17 mouse cellular contexts compared by ENCODE assay signal in genomic region chr19:32183005-32183404, GRCm38 (mm10).
A peak's percentile ranks its signal among the peaks of the same experiment; 100 is the strongest.
DNase-seq lines count a peak whose midpoint lies in the region; ATAC-seq and TF ChIP-seq lines count a peak whose summit lies in the region.
"Had no signal": no experiment of that assay in that cellular context is flagged by ENCODE, and none has a peak within 500 bp of the region (broad histone marks: within the 10 kb centered on the region; RNA-seq: fewer than 3 reads in every experiment).

No protein-coding gene starts in this region.

- no peak for TF ChIP-seq CTCF in kidney, postnatal 0 days (IDR thresholded peaks at IDR 0.05; ENCODE audit: low read depth)
- TF ChIP-seq CTCF in MEL (IDR thresholded peaks at IDR 0.05 in 2 of 3, conservative IDR thresholded peaks at IDR 0.05 in 1 of 3; ENCODE audit: control insufficient read depth in 1 of 3, insufficient read depth in 1 of 3, low read depth in 2 of 3, low read length in 3 of 3, poor library complexity in 1 of 3, severe bottlenecking in 1 of 3) = no peak
- no peak for TF ChIP-seq CTCF in liver, postnatal 0 days (IDR thresholded peaks at IDR 0.05; ENCODE audit: low read depth)

- ATAC-seq in kidney, postnatal 0 days (replicated peaks; ENCODE audit: low FRiP score, low read depth) = no peak
- ATAC-seq in liver, postnatal 0 days = no peak
- ATAC-seq in megakaryocyte-erythroid progenitor cell, adult 5-6 weeks (replicated peaks; ENCODE audit: low FRiP score, low TSS enrichment, poor library complexity, severe bottlenecking) = no peak
- ATAC-seq: activated CD4-positive, CD25-positive, alpha-beta regulatory T cell, adult 4 months; midbrain, embryonic 13.5 days had no signal

- WGBS in heart, embryonic 10.5 days = 86% methylated on average over 4 of the region's 4 CpGs
- 90% methylated on average over 4 of the region's 4 CpGs for WGBS in kidney, postnatal 0 days
- 66% methylated on average over 4 of the region's 4 CpGs for WGBS in liver, postnatal 0 days (ENCODE audit: insufficient replicate concordance)

- TF ChIP-seq EP300 in MEL (IDR thresholded peaks at IDR 0.05; ENCODE audit: low read depth in 1 of 2, low read length in 2 of 2) = no peak
- no peak for TF ChIP-seq EP300 in liver, postnatal 0 days (IDR thresholded peaks at IDR 0.05; ENCODE audit: low read depth)

- DNase-seq in heart, embryonic 10.5 days (ENCODE audit: low spot score) = no peak
- no peak for DNase-seq in heart, postnatal 25 days (ENCODE audit: low spot score)
- no peak for DNase-seq in kidney, postnatal 0 days (ENCODE audit: low spot score)
- DNase-seq in kidney, adult 9 months = no peak
- DNase-seq in MEL (ENCODE audit: low read depth, low spot score) = peak; percentile 37
- DNase-seq in liver, postnatal 0 days = no peak
- DNase-seq in thymus, postnatal 4 days = no peak
- DNase-seq: cerebellum, postnatal 10 days; layer of hippocampus, postnatal 36 days; lung, postnatal 10 days; thymus, postnatal 14 days had no signal

- no peak overlapping the region for H3K9ac ChIP-seq in kidney, postnatal 0 days (ENCODE audit: low read depth, low read length)
- H3K9ac ChIP-seq in MEL (ENCODE audit: control insufficient read depth, low read depth, low read length, poor library complexity, severe bottlenecking) = no peak overlapping the region
- H3K9ac ChIP-seq in liver, postnatal 0 days (replicated peaks) = no peak overlapping the region
- H3K9ac ChIP-seq: embryonic facial prominence, embryonic 12.5 days; limb, embryonic 12.5 days; midbrain, embryonic 13.5 days; neural tube, embryonic 12.5 days had no signal

- intact Hi-C loops in heart, postnatal 25 days (cut with DNase I) = loop anchor here (5.0 kb wide), 1 partner anchor 119 kb away; no protein-coding TSS in a partner anchor

- no peak for TF ChIP-seq POLR2A in MEL (IDR thresholded peaks at IDR 0.05; ENCODE audit: control insufficient read depth in 1 of 2, insufficient read depth in 1 of 2, low read depth in 1 of 2, low read length in 2 of 2, poor library complexity in 1 of 2)

- H3K9me3 ChIP-seq in heart, embryonic 10.5 days = no peaks in the 10 kb centered on the region
- no peaks in the 10 kb centered on the region for H3K9me3 ChIP-seq in kidney, postnatal 0 days (replicated peaks; ENCODE audit: low read length)
- H3K9me3 ChIP-seq in MEL (replicated peaks; ENCODE audit: insufficient read depth, low read length) = no peaks in the 10 kb centered on the region
- H3K9me3 ChIP-seq in liver, postnatal 0 days (ENCODE audit: low read length) = no peaks in the 10 kb centered on the region
- H3K9me3 ChIP-seq: embryonic facial prominence, embryonic 12.5 days; limb, embryonic 12.5 days; midbrain, embryonic 13.5 days; neural tube, embryonic 12.5 days had no signal

- H3K4me1 ChIP-seq in heart, embryonic 10.5 days = peaks cover 71% of the 10 kb centered on the region
- H3K4me1 ChIP-seq in kidney, postnatal 0 days (replicated peaks; ENCODE audit: insufficient read depth, low read length) = peaks cover 41% of the 10 kb centered on the region
- H3K4me1 ChIP-seq in MEL (ENCODE audit: control insufficient read depth in 1 of 2, insufficient read depth in 2 of 2, low read length in 2 of 2) = peaks cover 26 to 47% of the 10 kb centered on the region in 2 experiments
- peaks cover 77% of the 10 kb centered on the region for H3K4me1 ChIP-seq in liver, postnatal 0 days (ENCODE audit: insufficient read depth)
- H3K4me1 ChIP-seq: limb, embryonic 12.5 days; midbrain, embryonic 13.5 days; neural tube, embryonic 12.5 days had no signal

- no peak for TF ChIP-seq RAD21 in MEL (IDR thresholded peaks at IDR 0.05; ENCODE audit: low read depth, low read length)

- H3K4me3 ChIP-seq in heart, embryonic 10.5 days = no peak overlapping the region
- no peak overlapping the region for H3K4me3 ChIP-seq in kidney, postnatal 0 days (replicated peaks; ENCODE audit: low read depth, low read length)
- no peak overlapping the region for H3K4me3 ChIP-seq in MEL (ENCODE audit: control insufficient read depth in 1 of 2, insufficient read depth in 1 of 2, low read depth in 2 of 2, low read length in 2 of 2)
- no peak overlapping the region for H3K4me3 ChIP-seq in liver, postnatal 0 days (ENCODE audit: low read depth, low read length)
- H3K4me3 ChIP-seq: embryonic facial prominence, embryonic 12.5 days; limb, embryonic 12.5 days; midbrain, embryonic 13.5 days; neural tube, embryonic 12.5 days had no signal

- no peaks in the 10 kb centered on the region for H3K27me3 ChIP-seq in heart, embryonic 10.5 days (ENCODE audit: insufficient read depth, poor library complexity, severe bottlenecking)
- no peaks in the 10 kb centered on the region for H3K27me3 ChIP-seq in kidney, postnatal 0 days (ENCODE audit: insufficient read depth, low read length)
- no peaks in the 10 kb centered on the region for H3K27me3 ChIP-seq in MEL (ENCODE audit: control insufficient read depth in 1 of 2, insufficient read depth in 2 of 2, low read length in 2 of 2)
- no peaks in the 10 kb centered on the region for H3K27me3 ChIP-seq in liver, postnatal 0 days (ENCODE audit: insufficient read depth, low read length)
- H3K27me3 ChIP-seq: embryonic facial prominence, embryonic 12.5 days; limb, embryonic 12.5 days; midbrain, embryonic 13.5 days; neural tube, embryonic 12.5 days had no signal

- peak overlapping the region; percentile 91; the same call in 1 of the 2 replicates for H3K27ac ChIP-seq in heart, embryonic 10.5 days
- H3K27ac ChIP-seq in kidney, postnatal 0 days = peak overlapping the region; percentile 85
- no peak overlapping the region for H3K27ac ChIP-seq in MEL (ENCODE audit: control insufficient read depth, low read depth, low read length)
- H3K27ac ChIP-seq in liver, postnatal 0 days (ENCODE audit: low read depth) = peak overlapping the region; percentile 94
- H3K27ac ChIP-seq: embryonic facial prominence, embryonic 12.5 days; limb, embryonic 12.5 days; midbrain, embryonic 13.5 days; neural tube, embryonic 12.5 days had no signal

- H3K4me2 ChIP-seq in kidney, postnatal 0 days (ENCODE audit: low read length) = no peak overlapping the region
- H3K4me2 ChIP-seq in liver, postnatal 0 days (ENCODE audit: low read depth, low read length) = no peak overlapping the region
- H3K4me2 ChIP-seq: embryonic facial prominence, embryonic 12.5 days; limb, embryonic 12.5 days; midbrain, embryonic 13.5 days; neural tube, embryonic 12.5 days had no signal

- peaks cover 11% of the 10 kb centered on the region; the same call in 1 of the 2 replicates for H3K79me2 ChIP-seq in MEL (ENCODE audit: control insufficient read depth, insufficient read depth, low read length, poor library complexity)

- H3K36me3 ChIP-seq in heart, embryonic 10.5 days = 0 out of 2 replicates have a peak, but pooled peaks cover 3% of the 10 kb centered on the region
- H3K36me3 ChIP-seq in kidney, postnatal 0 days (ENCODE audit: insufficient read depth, low read length) = no peaks in the 10 kb centered on the region
- peaks cover 0 to 45% of the 10 kb centered on the region in 2 experiments; a peak in 2 of 4 replicates for H3K36me3 ChIP-seq in MEL (ENCODE audit: control insufficient read depth in 1 of 2, insufficient read depth in 2 of 2, low read length in 2 of 2)
- H3K36me3 ChIP-seq in liver, postnatal 0 days (replicated peaks; ENCODE audit: insufficient read depth, low read length) = 0 out of 2 replicates have a peak, but pooled peaks cover 3% of the 10 kb centered on the region
- H3K36me3 ChIP-seq: embryonic facial prominence, embryonic 12.5 days; limb, embryonic 12.5 days; midbrain, embryonic 13.5 days; neural tube, embryonic 12.5 days had no signal

TF ChIP-seq in MEL, 35 proteins besides CTCF, POLR2A, EP300 and RAD21:
- TF ChIP-seq MAX (IDR thresholded peaks at IDR 0.05; ENCODE audit: low read length) = no peak
- no peak for TF ChIP-seq MYB (IDR thresholded peaks at IDR 0.05; ENCODE audit: low read depth, low read length)
- TF ChIP-seq ZNF384 (IDR thresholded peaks at IDR 0.05; ENCODE audit: low read depth, low read length) = no peak
- no peak for TF ChIP-seq GATA1 (IDR thresholded peaks at IDR 0.05; ENCODE audit: low read depth, low read length)
- TF ChIP-seq POLR2AphosphoS2 (IDR thresholded peaks at IDR 0.05; ENCODE audit: low read length) = no peak
- no peak for TF ChIP-seq RCOR1 (IDR thresholded peaks at IDR 0.05; ENCODE audit: low read depth, low read length)
- TF ChIP-seq CHD2 (IDR thresholded peaks at IDR 0.05; ENCODE audit: low read length) = no peak
- TF ChIP-seq NELFE (IDR thresholded peaks at IDR 0.05; ENCODE audit: low read depth, low read length) = no peak
- no peak for TF ChIP-seq TAL1 (IDR thresholded peaks at IDR 0.05; ENCODE audit: low read length)
- TF ChIP-seq MAFK (IDR thresholded peaks at IDR 0.05; ENCODE audit: borderline replicate concordance, low read depth, low read length) = no peak
- TF ChIP-seq HCFC1 (IDR thresholded peaks at IDR 0.05; ENCODE audit: low read depth, low read length) = no peak
- TF ChIP-seq UBTF (IDR thresholded peaks at IDR 0.05; ENCODE audit: borderline replicate concordance, insufficient read depth, low read depth, low read length) = no peak
- TF ChIP-seq CHD1 (IDR thresholded peaks at IDR 0.05; ENCODE audit: low read depth, low read length) = no peak
- no peak for TF ChIP-seq MAZ (IDR thresholded peaks at IDR 0.05; ENCODE audit: low read depth, low read length)
- no peak for TF ChIP-seq KAT2A (conservative IDR thresholded peaks at IDR 0.05; ENCODE audit: low read depth, low read length)
- no peak for TF ChIP-seq ZMIZ1 (IDR thresholded peaks at IDR 0.05; ENCODE audit: low read depth, low read length)
- no peak for TF ChIP-seq E2F4 (IDR thresholded peaks at IDR 0.05; ENCODE audit: borderline replicate concordance, low read depth, low read length)
- TF ChIP-seq MYC (IDR thresholded peaks at IDR 0.05; ENCODE audit: low read depth, low read length) = no peak
- no peak for TF ChIP-seq ZC3H11A (IDR thresholded peaks at IDR 0.05; ENCODE audit: low read depth, low read length)
